Mouse (Mus musculus) spleen, postnatal 4 days (tissue): ENCODE data around the gene Gm20605.

Experiments
- DNase-seq, 2 experiments: peaks; one replicate each; pipeline ENCODE4 v3.0.0; 2022; ENCODE audit warnings: low spot score in 2 of 2

The Gm20605 gene

GRCm38 (mm10) chr5:137686127-137686790 is 57.3 kb downstream of the Gm20605 start:
- DNase-seq: peak; percentile 82 to 86

GRCm38 (mm10) chr5:137689974-137690373 is 61.0 kb downstream of the Gm20605 start:
- DNase-seq: no peak

GRCm38 (mm10) chr5:137690531-137690930 is 61.6 kb downstream of the Gm20605 start:
- no peak for DNase-seq

- no peak for DNase-seq
These were observed 62.9 kb downstream of the Gm20605 start for GRCm38 (mm10) chr5:137691881-137692280.
